Mouse (Mus musculus): ENCODE results near the gene Ergic1. TPM values are rescaled to one million over a fixed set of nuclear protein-coding genes. Genes with fewer than 3 reads are reported as not detected.

Gene Ergic1
- total and polyA plus RNA-seq, 3 experiments = 53.6 to 64.4 (median 59.4) TPM

GRCm38 (mm10) chr17:26688795-26689735, 127.8 kb downstream of the Ergic1 start:
- Histone ChIP-seq H3K4me3 (no peak overlapping the region), H3K27me3 (ENCODE audit: control insufficient read depth, insufficient read depth, low read length) (no peaks in the 10 kb centered on the region), H3K27ac (no peak overlapping the region; the same call in 1 of the 2 replicates), H3K4me1 (ENCODE audit: control insufficient read depth, insufficient read depth, low read length) (peaks cover 14% of the 10 kb centered on the region), H3K36me3 (ENCODE audit: control insufficient read depth, insufficient read depth, low read length) (no peaks in the 10 kb centered on the region), H3K79me2 (replicated peaks; ENCODE audit: control insufficient read depth, insufficient read depth, low read length) (peaks cover 2% of the 10 kb centered on the region), H3K9ac (ENCODE audit: low read depth, low read length) (no peak overlapping the region)
- no peak for DNase-seq
- no peak for TF ChIP-seq POLR2A (IDR thresholded peaks at IDR 0.05; ENCODE audit: insufficient read depth, low read depth, low read length)
- no peak for TF ChIP-seq EP300 (IDR thresholded peaks at IDR 0.05; ENCODE audit: insufficient read depth, low read depth, low read length)
- intact Hi-C loops (cut with DNase I) = no loop called here
- WGBS = 68% methylated on average over 8 of the region's 8 CpGs

DNA sequence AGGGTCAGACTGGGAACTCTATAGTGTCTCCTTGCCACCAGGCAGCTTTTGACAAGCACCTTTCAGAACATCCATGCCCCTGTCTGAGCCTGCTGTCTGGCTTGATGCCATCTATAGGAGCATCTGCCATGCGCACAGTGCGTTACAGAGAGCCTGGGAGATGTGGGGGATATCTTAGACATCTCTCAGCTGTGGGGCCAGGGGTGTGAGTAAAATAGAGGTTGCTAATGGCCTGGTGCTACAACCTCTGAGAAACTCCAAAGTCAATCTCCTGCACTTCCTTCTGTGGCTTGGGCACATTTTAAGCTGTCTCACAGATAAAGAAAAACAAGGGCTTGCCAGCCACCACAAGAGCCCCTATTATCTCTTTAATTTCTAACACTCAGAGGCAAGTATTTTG, 128.5 kb downstream of the Ergic1 start:
- no peak overlapping the region; the same call in 1 of the 2 replicates for H3K27ac ChIP-seq

DNA sequence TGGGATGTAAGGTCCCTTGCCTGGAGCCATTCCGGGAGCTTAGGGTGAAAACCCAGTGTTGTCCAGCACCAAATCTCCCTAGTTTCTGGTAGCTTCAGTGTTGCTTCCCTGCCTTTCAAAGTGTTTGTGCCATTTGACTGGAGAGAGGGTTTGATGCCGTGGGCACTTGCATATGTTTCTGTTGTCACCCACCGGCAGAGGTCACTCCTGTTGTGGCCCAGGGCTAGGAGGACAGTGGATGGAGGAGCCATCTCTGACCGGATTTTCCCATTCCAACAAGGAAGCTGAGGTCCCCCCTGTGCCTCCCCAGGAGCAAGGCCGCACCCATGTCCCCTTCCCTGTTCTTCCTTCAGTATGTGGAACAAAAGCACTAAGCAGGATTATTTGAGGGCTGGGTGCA, 128.9 kb downstream of the Ergic1 start:
- no peaks in the 10 kb centered on the region for H3K27me3 ChIP-seq (ENCODE audit: control insufficient read depth, insufficient read depth, low read length)
- WGBS = 68% methylated on average over 5 of the region's 5 CpGs
- H3K4me1 ChIP-seq (ENCODE audit: control insufficient read depth, insufficient read depth, low read length) = peaks cover 14% of the 10 kb centered on the region
- H3K4me3 ChIP-seq = no peak overlapping the region
- no peaks in the 10 kb centered on the region for H3K36me3 ChIP-seq (ENCODE audit: control insufficient read depth, insufficient read depth, low read length)
- H3K9ac ChIP-seq (ENCODE audit: low read depth, low read length) = no peak overlapping the region
- TF ChIP-seq EP300 (IDR thresholded peaks at IDR 0.05; ENCODE audit: insufficient read depth, low read depth, low read length) (no peak), CTCF (IDR thresholded peaks at IDR 0.05) (peak; percentile 41), POLR2A (IDR thresholded peaks at IDR 0.05; ENCODE audit: insufficient read depth, low read depth, low read length) (no peak)
- intact Hi-C loops (cut with DNase I) = no loop called here
- no peak for DNase-seq
- peaks cover 2% of the 10 kb centered on the region for H3K79me2 ChIP-seq (replicated peaks; ENCODE audit: control insufficient read depth, insufficient read depth, low read length)
- H3K27ac ChIP-seq = no peak overlapping the region; the same call in 1 of the 2 replicates

More for the DNA sequence above, 128.5 kb downstream of the Ergic1 start:
- H3K36me3 ChIP-seq (ENCODE audit: control insufficient read depth, insufficient read depth, low read length) = no peaks in the 10 kb centered on the region
- 74% methylated on average over 2 of the region's 2 CpGs for WGBS
- no peak overlapping the region for H3K9ac ChIP-seq (ENCODE audit: low read depth, low read length)
- peaks cover 2% of the 10 kb centered on the region for H3K79me2 ChIP-seq (replicated peaks; ENCODE audit: control insufficient read depth, insufficient read depth, low read length)
- TF ChIP-seq EP300 (IDR thresholded peaks at IDR 0.05; ENCODE audit: insufficient read depth, low read depth, low read length) (no peak), CTCF (IDR thresholded peaks at IDR 0.05) (no peak), POLR2A (IDR thresholded peaks at IDR 0.05; ENCODE audit: insufficient read depth, low read depth, low read length) (no peak)
- peaks cover 14% of the 10 kb centered on the region for H3K4me1 ChIP-seq (ENCODE audit: control insufficient read depth, insufficient read depth, low read length)
- intact Hi-C loops (cut with DNase I) = no loop called here
- no peak overlapping the region for H3K4me3 ChIP-seq
- no peaks in the 10 kb centered on the region for H3K27me3 ChIP-seq (ENCODE audit: control insufficient read depth, insufficient read depth, low read length)
- DNase-seq = no peak

GRCm38 (mm10) chr17:26691110-26691509, 129.8 kb downstream of the Ergic1 start:
- H3K27me3 ChIP-seq (ENCODE audit: control insufficient read depth, insufficient read depth, low read length) = no peaks in the 10 kb centered on the region
- intact Hi-C loops (cut with DNase I) = no loop called here
- H3K9ac ChIP-seq (ENCODE audit: low read depth, low read length) = no peak overlapping the region
- TF ChIP-seq EP300 (IDR thresholded peaks at IDR 0.05; ENCODE audit: insufficient read depth, low read depth, low read length) (0 out of 2 replicates have a peak, but pooled peaks have one; percentile 72), POLR2A (IDR thresholded peaks at IDR 0.05; ENCODE audit: insufficient read depth, low read depth, low read length) (no peak), CTCF (IDR thresholded peaks at IDR 0.05) (no peak)
- peaks cover 2% of the 10 kb centered on the region; the same call in 1 of the 2 replicates for H3K79me2 ChIP-seq (replicated peaks; ENCODE audit: control insufficient read depth, insufficient read depth, low read length)
- 66% methylated on average over 7 of the region's 7 CpGs for WGBS
- no peaks in the 10 kb centered on the region; the same call in 1 of the 2 replicates for H3K36me3 ChIP-seq (ENCODE audit: control insufficient read depth, insufficient read depth, low read length)
- DNase-seq = peak; percentile 38 to 51
- 0 out of 2 replicates have a peak overlapping the region, but pooled peaks have one; percentile 4 for H3K27ac ChIP-seq
- H3K4me1 ChIP-seq (ENCODE audit: control insufficient read depth, insufficient read depth, low read length) = peaks cover 14% of the 10 kb centered on the region
- no peak overlapping the region for H3K4me3 ChIP-seq

DNA sequence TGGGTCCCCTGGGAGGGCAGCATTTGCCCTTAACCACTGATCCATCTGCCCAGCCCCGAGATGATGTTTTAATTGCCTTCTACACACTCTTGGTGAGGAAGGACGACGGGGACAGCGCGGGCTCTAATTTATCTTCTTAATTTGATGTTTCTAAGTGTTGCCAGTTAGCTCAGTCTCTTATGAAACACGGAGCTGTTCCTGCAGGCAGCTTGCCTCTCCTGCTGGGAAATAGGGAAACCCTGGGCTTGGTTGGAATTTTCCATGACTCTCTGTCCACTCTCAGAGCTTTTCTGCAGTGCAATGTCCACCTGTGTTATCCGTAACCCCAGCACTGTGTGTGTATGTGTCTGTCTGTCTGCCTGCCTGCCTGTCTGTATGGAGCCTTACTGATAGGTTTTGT, 132.1 kb downstream of the Ergic1 start:
- TF ChIP-seq CTCF (IDR thresholded peaks at IDR 0.05) (no peak), POLR2A (IDR thresholded peaks at IDR 0.05; ENCODE audit: insufficient read depth, low read depth, low read length) (no peak), EP300 (IDR thresholded peaks at IDR 0.05; ENCODE audit: insufficient read depth, low read depth, low read length) (no peak)
- no peaks in the 10 kb centered on the region for H3K27me3 ChIP-seq (ENCODE audit: control insufficient read depth, insufficient read depth, low read length)
- peaks cover 14% of the 10 kb centered on the region for H3K4me1 ChIP-seq (ENCODE audit: control insufficient read depth, insufficient read depth, low read length)
- H3K36me3 ChIP-seq (ENCODE audit: control insufficient read depth, insufficient read depth, low read length) = no peaks in the 10 kb centered on the region; the same call in 1 of the 2 replicates
- H3K27ac ChIP-seq = no peak overlapping the region
- WGBS = 71% methylated on average over 7 of the region's 7 CpGs
- H3K9ac ChIP-seq (ENCODE audit: low read depth, low read length) = no peak overlapping the region
- H3K79me2 ChIP-seq (replicated peaks; ENCODE audit: control insufficient read depth, insufficient read depth, low read length) = peaks cover 2% of the 10 kb centered on the region; the same call in 1 of the 2 replicates
- no peak overlapping the region for H3K4me3 ChIP-seq
- intact Hi-C loops (cut with DNase I) = no loop called here
- DNase-seq = no peak

GRCm38 (mm10) chr17:26694171-26694570, 132.9 kb downstream of the Ergic1 start:
- no peak for DNase-seq
- Histone ChIP-seq H3K9ac (ENCODE audit: low read depth, low read length) (no peak overlapping the region), H3K4me3 (no peak overlapping the region), H3K27me3 (ENCODE audit: control insufficient read depth, insufficient read depth, low read length) (no peaks in the 10 kb centered on the region), H3K4me1 (ENCODE audit: control insufficient read depth, insufficient read depth, low read length) (peaks cover 12% of the 10 kb centered on the region), H3K79me2 (replicated peaks; ENCODE audit: control insufficient read depth, insufficient read depth, low read length) (peaks cover 2% of the 10 kb centered on the region; the same call in 1 of the 2 replicates), H3K27ac (no peak overlapping the region), H3K36me3 (ENCODE audit: control insufficient read depth, insufficient read depth, low read length) (peaks cover 1% of the 10 kb centered on the region; the same call in 1 of the 2 replicates)
- intact Hi-C loops (cut with DNase I) = no loop called here
- TF ChIP-seq POLR2A (IDR thresholded peaks at IDR 0.05; ENCODE audit: insufficient read depth, low read depth, low read length) = no peak
- TF ChIP-seq EP300 (IDR thresholded peaks at IDR 0.05; ENCODE audit: insufficient read depth, low read depth, low read length) = no peak
- TF ChIP-seq CTCF (IDR thresholded peaks at IDR 0.05) = no peak
- WGBS = 78% methylated on average over 7 of the region's 7 CpGs

All from heart, adult 2 months (tissue).